Mouse (Mus musculus) right cerebral cortex, postnatal 4 days (tissue): ENCODE results near the gene Cacna1e.

Experiments
- DNase-seq: peaks from one replicate; pipeline ENCODE4 v3.0.0-alpha.2; 2022

Cacna1e gene

DNA sequence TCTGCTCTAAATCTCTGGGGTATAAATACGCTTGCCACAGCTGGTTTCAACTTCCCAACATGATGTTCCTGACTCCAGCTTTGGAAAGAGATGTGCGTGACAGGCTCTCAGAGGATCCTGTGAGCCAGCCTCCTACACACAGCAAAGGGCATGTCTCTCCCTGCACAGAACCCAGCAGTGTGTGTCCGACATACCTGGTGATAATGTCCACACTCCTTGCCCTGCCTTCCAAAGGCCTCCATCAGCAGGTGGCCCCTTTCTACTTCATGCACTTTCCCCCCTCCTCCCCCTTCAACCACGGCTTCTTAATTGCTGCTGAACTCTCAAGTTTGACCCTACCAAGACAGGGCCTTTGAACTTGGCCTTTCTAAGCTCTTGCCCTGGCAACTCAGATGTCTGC is 108.0 kb downstream of the Cacna1e start:
- DNase-seq = no peak

DNA sequence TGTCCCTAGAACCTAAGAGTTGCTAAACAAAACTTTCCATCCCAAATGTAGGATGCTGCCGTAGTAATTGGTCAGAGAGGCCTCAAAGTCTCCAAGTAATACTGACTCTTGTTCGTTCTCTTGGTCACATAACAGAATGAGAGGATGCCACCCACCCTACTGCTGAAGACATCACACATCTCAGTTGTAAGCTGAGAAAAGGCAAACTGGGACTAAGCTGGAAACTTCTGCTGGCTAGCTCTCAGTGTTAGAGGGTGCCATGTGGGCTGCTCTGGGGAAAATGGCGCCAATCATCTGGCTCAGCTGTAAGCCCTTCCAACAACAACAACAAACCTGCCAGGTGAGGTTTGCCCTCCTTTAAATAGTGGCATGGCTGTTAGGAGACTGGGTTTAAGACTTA is 109.8 kb downstream of the Cacna1e start:
- DNase-seq = no peak

DNA sequence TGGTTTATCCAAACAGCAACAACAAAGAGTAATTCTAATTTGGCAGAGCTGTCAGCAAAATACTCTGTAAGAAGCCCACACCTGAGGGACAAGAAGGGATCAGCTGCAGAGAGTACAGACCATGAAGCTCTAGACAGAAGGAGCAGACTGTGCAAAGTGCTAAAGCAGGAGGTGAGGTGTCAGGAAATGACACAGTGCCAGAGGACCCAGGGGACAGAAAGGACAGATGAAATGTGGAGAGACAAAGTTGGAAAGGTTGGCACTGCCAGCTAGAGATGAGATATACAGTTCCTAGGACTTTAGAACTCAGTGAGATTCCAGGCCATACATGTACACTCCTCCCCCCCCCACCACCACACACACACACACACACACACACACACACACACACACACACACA is 113.2 kb downstream of the Cacna1e start:
- no peak for DNase-seq

DNA sequence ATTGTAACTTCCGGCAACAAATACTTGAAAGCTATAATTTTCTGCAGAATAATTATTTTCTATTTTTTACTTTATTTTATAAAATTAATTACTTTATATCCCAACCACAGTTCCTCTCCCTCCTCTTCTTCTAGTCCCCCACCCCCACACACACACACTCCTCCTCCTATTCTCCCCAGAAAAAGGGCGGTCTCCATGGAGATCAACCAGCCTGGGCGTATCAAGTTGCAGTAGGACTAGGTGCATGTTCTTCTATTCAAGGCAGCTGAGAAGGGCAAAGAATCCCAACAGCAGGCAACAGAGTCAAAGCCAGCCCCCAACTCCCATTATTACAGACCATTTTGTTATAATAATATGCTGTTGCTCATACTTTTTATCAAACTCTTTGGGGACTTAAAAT is 113.8 kb downstream of the Cacna1e start:
- no peak for DNase-seq

DNA sequence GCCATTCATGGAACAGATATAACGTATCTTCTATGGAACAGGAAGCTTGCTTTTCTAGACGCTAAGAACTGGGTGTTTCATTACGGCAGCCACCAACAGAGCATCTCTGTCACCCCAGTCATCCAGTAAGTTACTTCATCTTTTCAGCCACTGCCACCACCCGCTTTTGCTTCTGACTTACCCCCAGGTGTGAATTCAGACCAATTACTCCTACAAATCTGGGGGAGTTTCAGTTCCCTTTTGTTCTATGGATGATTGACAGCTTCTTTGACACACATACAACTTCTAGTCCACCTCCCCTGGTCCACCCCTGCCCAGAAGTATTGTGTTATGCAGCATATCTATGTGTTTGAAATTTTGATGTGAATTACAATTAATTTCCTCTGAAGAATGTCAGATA is 121.2 kb downstream of the Cacna1e start:
- DNase-seq = no peak

DNA sequence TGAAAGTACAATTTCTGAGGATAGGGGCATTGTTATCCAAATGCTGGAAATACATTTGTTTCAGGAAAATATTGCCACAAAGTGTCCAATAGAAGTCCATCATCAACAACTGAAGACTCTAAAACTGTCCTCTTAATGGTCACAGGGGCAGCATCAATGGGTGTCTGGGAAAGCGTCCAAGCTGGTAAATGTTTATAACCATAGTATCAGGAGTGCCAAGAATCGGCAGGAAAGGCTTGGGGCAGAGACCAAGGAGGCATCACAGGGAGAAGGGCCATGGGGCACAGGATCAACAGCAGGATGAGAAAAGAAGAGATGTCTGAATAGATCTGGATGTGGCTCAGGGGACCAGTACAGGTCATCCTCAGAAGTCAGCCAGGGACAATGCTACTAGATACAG is 132.2 kb downstream of the Cacna1e start:
- no peak for DNase-seq

DNA sequence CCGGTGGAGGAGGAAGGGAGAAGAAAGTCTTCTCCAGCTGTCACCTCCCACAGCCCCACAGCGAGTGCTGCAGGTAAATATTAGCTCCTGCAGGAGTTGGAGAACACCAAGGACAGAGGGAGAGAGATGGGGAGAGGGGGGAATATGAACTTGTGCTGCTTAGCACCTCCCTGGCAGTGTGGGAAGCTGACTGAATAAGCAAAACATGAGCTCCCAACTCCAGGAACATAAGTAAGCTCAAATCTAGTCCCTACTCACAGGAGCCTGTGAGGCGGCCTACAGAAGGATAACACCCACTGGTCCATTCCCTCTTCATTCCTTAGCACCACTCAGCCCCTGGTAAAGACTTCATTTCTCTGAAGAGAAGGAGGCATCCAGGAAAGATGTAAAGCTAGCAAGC is 135.8 kb downstream of the Cacna1e start:
- DNase-seq = no peak

DNA sequence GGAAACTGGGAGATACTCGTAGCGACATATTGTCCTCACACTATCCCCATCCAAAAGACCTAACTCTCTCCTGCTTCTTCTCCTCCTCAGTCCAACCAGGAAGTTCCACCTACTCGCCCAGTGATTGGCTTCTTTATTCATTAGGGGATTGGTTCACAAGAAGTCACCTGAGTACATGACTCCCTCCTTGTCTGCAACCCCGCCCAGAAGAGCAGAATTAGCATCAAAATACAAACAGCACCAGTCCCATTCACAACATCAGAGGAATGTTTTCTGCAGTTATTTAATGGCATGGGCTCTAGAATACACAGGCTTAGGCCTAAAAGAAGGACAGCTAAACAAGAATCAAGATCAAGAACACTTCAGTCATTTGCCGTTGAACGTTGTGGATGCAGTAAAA is 139.1 kb downstream of the Cacna1e start:
- no peak for DNase-seq

DNA sequence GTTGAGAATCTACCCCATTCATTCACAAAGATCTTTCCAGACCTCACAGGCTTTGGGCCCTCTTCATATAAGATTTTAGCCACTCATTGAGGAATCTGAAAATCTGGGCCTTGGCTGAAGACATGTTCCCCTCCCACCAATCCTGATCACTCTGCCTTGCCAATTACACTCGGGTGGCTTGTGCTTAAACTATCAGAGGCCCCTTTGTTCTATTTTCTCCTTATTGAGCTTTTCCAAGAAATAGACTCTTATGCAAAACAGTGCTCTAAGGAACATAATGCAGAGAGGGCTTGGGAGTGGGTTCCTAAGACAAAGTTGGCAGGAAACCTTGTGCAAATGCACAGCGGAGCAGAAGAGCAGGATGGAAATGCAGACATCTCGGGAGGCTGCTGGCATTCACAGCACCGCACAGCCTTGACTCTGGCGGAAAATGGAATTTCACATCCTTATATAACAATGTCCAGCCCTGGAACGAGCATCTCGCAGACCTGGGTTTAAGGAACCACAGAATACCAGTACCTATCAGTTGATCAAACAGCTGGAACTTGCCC is 153.8 kb downstream of the Cacna1e start:
- no peak for DNase-seq

DNA sequence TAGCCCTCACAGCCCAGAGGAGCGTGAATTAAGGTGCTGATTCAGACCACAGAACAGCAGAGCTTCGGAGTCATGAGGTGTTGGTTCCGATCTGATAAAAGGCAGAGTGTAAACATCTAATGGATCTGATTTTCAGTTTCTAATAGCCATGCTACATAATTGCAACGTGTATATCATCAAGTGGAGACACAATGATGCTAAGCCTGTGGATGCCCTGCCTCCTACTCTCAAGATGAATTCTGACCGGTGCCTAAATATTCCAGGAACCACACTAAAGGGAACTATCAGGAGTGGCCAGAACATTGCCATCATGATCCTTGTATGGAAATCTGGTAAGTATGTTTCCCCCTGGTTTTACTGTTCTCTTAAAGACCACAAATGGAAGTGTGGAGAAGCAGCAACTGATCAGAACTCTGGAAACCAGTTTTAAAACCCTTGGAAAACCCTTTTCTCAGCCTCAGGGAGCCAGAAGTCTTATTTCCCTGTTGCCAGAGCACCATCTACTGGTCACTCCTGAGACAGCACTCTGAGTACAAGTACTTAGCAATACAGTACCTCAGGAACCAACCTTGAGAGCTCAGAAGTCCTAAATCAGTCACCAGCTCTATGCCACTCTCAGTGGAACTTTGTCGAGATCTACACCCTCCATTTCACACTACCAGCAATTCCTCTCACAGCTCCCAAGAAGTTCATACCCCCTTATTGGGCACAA is 154.9 kb downstream of the Cacna1e start:
- peak; percentile 94 for DNase-seq

DNA sequence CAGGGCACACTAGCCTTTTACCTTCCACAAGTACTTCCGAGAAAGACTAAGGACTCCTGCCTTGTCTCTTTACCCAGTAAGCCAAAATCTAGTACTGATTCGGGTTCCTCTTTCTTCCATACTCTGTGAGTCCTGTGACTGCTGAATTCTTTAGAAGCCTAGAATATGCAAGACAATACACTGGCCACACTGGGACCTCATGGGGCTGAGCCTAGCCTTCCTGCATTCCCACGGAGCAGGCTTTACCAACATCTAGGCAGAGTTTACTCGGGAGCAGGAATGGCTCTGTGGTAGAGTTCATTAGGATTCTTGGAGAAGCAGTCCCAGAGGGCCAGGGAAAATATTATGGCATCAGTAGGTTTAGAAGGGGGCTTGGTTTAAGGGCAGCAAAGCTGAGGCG is 155.6 kb downstream of the Cacna1e start:
- DNase-seq = no peak

DNA sequence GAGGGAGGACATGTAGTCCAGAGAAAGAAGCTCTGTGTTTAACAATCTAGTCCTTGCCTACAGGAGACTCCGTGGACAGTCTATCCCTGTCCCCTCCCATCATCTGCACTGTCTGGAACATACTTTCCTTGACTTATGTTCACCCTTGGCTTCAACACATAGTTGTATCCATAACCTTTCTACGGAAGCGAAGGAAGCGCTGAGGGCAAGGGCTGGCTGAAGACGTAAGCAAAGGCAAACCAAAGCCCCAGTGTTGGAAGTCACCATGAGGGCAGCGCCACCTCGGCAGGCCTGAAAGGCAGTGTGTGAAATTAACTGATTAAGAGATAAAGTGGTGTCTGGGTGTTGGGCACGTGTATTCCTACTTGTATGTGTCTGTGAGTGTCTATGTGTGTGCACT is 156.6 kb downstream of the Cacna1e start:
- DNase-seq = no peak

DNA sequence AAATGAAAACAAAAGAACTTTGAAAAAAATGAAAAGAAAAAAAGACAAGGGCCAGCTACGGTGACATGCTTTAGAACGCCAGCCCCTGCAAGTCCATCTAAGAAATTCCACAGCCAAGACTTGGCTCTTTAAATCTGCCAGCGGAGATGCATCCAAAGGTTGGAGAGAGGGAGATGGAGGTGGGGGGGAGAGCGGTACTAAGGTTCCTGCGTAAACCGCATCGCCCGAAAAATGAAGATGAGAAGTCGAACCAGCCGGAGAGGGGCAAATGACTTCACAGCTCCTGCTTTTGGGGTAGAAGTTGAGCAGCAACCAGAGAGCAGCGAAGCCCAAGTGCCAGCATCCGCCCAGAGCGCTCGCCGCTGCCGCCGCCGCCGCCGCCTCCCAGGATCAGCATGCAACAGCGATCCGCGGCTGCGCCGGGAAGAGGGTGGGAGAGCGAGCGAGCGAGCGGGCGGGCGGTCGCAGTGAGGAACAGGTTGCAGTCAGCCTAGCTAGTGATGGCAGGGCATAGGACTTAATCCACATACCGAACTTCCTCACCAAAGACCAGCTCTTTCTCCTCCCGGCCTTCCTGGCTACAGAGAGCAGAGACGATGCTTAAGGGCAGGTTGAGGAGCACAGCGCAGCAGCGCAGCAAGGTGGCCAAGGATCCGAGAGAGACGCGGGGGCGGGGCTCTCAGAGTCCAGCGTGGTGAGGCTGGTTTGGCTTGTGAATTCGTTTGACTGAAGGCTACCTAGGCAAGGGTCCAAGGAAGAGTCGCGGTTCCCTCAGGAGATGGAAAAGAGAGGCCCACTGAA is 157.7 kb downstream of the Cacna1e start:
- peak; percentile 73 for DNase-seq

DNA sequence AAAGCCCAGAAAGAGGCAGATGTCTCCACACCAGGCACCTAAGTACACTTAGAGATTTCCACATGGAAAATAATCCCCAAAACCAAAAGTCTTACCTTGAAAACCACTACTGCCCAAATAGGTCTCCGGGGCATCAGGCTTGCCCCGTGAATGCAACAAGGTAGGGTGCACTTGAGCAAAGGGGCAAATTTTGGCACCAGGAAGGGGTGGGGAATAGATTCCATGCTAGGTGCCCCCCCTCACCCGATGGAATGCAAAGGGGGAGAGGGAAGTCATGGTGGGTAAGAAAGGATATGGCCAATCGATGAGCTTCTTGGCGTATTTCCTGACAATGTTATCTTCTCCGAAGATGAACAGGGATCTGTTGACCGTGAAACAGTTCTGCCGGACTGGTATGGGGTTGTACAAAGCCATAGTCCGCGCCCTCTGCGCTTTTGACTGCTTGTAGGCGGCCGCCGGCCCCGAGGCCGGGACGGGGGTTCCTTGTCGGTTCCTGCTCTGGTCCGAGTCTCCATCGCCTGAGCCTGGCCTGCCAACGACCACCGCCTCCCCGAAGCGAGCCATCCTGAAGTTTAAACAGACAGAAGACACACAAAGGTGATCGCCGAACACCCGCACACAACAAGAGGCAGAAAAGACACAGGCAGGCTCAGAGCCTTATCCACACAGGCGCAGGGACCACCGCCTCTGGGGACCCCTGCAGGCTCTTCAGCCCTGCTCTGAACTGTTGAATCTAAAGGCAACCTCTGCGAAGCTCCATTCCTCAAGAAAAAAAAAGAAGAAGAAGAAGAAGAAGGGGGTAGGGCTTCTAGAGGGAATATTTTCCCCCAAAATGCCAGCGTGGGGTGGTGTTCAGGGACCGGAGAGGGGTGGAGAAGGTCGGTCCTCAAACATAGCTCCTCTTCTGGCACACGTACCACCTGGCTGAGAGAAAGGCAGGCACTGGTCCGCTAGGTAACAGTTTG is 158.7 kb downstream of the Cacna1e start:
- DNase-seq = peak; percentile 35

DNA sequence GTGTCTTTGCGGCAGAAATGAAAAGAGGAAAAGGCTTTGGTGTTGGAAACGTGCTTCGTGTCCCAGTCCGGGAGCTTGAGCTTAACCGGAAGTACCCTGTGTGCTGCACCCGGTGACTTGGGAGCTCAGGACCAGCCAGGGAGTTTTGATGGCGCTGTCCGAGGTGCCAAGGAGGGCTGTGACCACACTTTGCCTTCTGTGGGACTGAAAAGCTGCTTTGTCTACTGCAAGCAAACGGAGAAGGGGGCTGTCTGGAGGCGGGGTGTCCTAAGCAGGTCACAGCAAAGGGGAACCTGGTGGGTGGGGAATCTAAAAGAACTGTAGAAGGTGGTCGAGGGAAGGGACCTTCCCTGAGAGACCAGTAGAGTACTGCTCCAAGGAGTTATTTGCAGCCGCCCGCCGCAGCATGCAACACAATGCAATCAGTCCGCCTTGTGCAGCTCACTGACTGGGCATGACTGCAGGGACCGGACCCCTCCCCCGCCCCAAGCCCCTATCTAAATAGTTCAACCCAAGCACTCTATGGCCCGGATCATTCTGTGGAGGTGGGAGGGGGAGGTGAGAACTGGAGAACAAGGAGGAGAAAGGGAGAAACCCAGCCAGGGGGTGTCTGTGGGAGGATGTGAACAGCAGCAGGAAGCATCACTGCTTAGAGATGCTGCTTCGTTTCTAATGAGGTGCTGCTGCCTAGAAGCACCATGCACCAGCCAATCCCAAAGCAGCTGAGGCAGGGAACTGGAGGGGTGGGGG is 160.6 kb downstream of the Cacna1e start:
- peak; percentile 39 for DNase-seq

DNA sequence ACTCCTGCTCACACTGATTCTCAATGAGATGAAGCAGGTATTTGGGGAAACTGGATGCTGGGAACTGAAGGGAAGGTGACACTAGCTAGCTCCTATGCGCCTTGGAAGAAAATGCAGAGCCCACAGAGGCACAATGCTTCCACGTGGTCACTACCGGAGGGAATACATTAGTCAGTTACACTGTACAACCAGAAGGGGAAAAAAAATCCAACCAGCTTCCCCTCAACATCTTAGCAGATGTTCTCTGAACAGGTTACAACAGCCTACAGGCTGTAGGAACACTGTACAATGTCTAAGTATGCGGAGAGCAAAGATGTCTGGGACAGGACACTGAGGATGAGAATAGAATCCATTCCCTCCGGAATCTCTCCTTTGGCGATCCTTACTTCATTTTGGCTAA is 161.2 kb downstream of the Cacna1e start:
- no peak for DNase-seq

DNA sequence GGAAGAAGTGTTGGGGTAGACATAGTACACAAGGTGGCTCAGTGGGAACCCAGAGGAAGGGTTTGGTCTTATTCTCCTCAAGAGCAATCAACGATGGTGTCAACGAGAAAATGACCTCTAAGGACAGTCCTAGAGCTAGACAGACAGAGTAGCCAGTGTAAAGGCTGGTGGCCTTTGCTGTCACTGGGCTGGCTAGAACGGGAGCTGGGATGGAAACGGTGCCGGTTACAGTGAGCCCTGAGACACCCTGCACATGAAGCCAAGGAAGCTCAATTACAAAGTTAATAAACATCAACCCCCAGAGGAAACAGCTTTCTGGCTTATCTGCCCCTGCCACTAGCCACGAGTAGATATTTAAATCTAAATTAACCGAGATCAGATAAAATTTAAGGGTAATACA is 168.7 kb downstream of the Cacna1e start:
- DNase-seq = no peak

DNA sequence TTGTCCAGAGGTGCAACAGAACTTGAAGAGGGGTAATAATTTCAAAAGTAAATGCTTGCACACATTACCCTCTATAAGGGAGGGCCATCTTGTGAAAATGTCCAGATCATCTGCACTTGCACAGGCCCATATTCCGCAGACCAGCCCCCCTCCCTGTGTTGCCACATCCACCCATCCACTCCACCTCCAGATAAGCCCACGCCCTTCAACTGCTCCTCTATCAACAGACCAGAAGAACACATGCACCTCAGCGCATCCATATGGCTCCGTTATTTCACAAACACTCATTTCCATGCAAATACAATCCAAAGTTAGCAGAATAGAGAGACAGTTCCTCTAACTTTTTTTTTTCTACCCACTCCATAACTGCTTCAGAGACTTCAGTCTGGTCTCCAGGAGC is 171.6 kb downstream of the Cacna1e start:
- DNase-seq = no peak

DNA sequence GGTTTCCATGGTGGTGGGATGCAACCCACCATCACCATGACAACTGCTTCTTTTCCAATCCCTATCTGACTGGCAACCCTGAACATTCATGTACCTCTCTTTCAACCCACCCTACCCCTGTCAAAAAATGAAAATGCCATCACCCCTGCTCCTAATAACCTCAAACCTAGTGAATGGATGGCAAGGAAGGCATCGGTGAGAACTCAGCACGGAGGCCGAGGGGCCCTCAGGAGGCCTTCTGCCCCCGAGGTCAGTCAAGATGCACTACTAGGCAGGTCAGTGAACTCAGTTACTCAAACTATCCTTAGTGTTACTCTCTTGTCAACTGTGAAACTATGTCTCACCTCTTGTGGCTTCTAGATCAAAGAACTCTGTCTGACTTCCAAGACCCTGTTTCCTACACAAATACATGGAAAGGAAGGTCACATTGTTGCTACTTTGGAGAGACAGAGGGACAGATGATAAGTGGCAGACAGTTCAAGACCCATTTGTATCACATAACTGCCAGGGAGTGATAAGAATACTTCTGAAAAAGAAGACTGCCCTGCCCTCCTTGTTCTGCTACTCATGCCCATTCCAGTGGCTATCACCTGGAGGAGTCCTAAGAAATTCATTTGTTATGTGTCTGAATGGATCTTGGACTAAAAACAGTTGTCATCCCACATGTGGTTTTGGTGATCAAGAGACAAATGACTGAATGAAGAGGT is 176.6 kb downstream of the Cacna1e start:
- DNase-seq = no peak

DNA sequence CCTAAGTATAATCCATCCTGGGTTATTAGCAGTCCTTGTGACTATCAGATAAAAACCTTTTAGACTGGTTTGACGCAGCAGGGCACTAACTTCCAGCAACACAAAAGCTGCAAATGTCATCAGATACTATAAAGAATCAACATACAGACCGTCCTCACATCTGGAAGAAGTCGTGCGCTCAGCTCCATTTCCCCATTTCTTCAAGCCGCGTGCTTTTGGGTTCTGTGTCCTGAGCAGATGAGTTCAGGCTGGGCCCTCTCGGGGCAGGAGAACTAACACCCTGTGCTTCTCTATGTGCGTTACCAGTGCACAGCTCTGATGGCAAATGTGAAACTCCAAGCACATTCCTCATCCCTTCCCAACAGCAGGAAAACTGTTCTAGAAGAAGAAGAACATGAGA is 177.3 kb downstream of the Cacna1e start:
- no peak for DNase-seq

DNA sequence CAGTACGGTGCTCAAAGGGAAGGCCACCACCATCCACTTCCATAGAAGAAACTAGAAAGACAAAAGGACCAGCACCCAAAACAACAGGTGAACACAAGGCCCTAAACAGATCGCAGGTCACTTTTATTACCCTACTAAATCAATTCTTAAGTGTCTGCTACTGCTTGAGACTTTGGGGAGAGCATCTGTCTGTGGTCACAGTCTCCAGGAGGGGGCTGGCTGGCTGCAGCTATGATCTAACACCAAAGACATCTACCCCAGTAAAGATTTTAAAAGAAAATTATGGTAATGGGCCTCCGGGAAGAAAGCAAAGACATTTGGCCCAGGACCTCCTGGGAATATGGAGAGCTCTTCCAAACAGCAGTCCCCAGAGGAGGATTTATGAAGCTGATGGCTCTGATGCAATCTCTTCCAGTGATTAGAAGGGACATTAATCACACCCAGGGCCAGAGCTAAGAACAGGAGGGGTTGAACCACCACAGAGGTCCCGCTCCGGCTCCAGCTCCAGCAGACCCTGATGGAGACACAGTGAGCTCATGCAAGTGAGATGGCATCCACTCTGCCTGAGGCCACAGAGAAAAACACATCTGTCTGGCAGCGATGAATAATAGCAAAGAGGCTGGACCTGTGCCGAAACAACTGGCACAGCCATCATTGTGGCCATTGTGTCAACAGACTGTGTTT is 178.3 kb downstream of the Cacna1e start:
- DNase-seq = no peak
